Mouse (Mus musculus) kidney, adult 2 months (tissue): ENCODE measurements around the gene Pidd1. TPM values are rescaled to one million over a fixed set of nuclear protein-coding genes. Genes with fewer than 3 reads are reported as not detected.
A peak's percentile ranks its signal among the peaks of the same experiment; 100 is the strongest.
"Not testable (repeated sequence)": the region's sequence is repeated elsewhere in the genome, so short reads cannot be mapped to it uniquely, and the experiment has no call there.

Experiments used
- DNase-seq: peaks from one replicate; pipeline ENCODE4 v3.0.0; 2021
- H3K27ac ChIP-seq: fragments of 200-500 bp; 2 replicates; pipeline ENCODE4 v1.5.1; 2012; ENCODE audit warnings: low read depth, low read length, control low read depth, inconsistent platforms; ENCODE audit not compliant: insufficient read depth
- H3K27me3 ChIP-seq: fragments of 200-500 bp; replicated peaks from 2 replicates; pipeline ENCODE4 v1.6.1; 2012; ENCODE audit warnings: mild to moderate bottlenecking, moderate library complexity, low read length, inconsistent platforms; ENCODE audit not compliant: control insufficient read depth, insufficient read depth
- H3K36me3 ChIP-seq: fragments of 200-500 bp; 2 replicates; pipeline ENCODE4 v1.6.1; 2012; ENCODE audit warnings: mild to moderate bottlenecking, moderate library complexity, low read length, inconsistent platforms; ENCODE audit not compliant: control insufficient read depth, insufficient read depth
- H3K4me1 ChIP-seq: fragments of 200-500 bp; 2 replicates; pipeline ENCODE4 v1.6.1; 2011; ENCODE audit warnings: low read length; ENCODE audit not compliant: control insufficient read depth, insufficient read depth
- H3K4me3 ChIP-seq: fragments of 200-500 bp; 2 replicates; pipeline ENCODE4 v1.5.1; 2011; ENCODE audit warnings: mild to moderate bottlenecking, low read depth, low read length, control low read depth; ENCODE audit not compliant: insufficient read depth
- CTCF ChIP-seq: fragments of 200-500 bp; conservative IDR thresholded peaks from 2 replicates; pipeline ENCODE4 v1.5.1; 2011; ENCODE audit warnings: low read depth, mild to moderate bottlenecking, control low read depth, low read length, moderate library complexity, mixed read lengths; ENCODE audit not compliant: insufficient read depth, insufficient read length
- POLR2A ChIP-seq: fragments of 200-500 bp; IDR thresholded peaks from one replicate; pipeline ENCODE4 v1.6.1; 2011; ENCODE audit warnings: low read depth, low read length, control low read depth
- WGBS: fragments of 180-500 bp; shearing (Covaris S2); methylation state at CpG from one replicate; pipeline ENCODE4 v1.1.7; 2018; 5-methylcytosine and 5-hydroxymethylcytosine counted together
- polyA plus RNA-seq: library from polyadenylated mRNA; depleted of rRNA; stranded (reverse); fragments of >200 nt; gene quantifications from 2 replicates; pipeline ENCODE4 v1.2.3, GENCODE M21; 2012

Gene Pidd1
- polyA plus RNA-seq, 1 experiment, result 4.5 TPM

DNA sequence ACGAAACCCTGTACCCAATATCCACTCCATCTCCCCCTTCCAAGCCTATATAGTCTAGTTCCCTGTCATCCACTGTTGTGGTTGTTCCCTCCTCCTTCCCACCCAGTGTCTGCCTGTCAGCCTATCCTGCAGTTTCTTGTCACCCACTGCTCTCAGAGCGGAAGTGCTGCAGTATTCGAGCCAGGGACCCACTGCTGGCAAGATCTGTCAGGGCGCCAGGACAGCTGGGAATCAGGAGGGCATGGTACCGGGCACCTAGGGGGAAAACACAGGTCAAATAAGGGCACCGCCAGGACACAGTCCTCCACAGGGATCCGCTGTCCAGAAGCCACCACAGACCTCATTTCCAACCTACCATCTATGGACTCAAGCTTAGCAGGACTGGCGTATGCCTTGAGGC, 33.2 kb downstream of the Pidd1 start:
- no peaks in the 10 kb centered on the region for H3K27me3 ChIP-seq
- TF ChIP-seq CTCF, result no peak
- TF ChIP-seq POLR2A, result no peak
- H3K4me1 ChIP-seq, result peaks cover 4% of the 10 kb centered on the region; the same call in 1 of the 2 replicates
- no peak for DNase-seq
- no peaks in the 10 kb centered on the region; the same call in 1 of the 2 replicates for H3K36me3 ChIP-seq
- no peak overlapping the region for H3K27ac ChIP-seq
- 87% methylated on average over 8 of the region's 8 CpGs for WGBS
- H3K4me3 ChIP-seq, result no peak overlapping the region

DNA sequence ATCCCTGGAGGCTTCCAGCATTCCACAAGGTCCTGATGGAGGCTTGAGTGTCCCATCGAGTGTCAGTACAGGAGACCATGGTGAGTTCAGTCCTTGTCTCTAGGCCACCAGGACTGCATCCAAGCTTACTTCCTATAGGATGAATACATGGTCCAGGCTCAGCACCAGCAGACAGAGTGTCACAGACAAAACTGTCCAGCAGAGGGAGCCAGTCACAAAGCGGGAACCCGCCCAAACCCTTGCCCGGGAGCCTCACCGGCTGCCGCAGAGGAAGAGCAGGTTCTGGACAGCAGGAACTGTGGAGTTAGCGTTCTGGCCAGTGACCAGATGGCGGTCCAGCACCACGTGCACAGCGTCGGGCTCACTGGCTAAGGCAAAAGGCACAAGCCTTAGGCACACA, 35.0 kb downstream of the Pidd1 start:
- Histone ChIP-seq H3K4me3 (no peak overlapping the region), H3K36me3 (no peaks in the 10 kb centered on the region; the same call in 1 of the 2 replicates), H3K27ac (no peak overlapping the region), H3K27me3 (no peaks in the 10 kb centered on the region), H3K4me1 (no peaks in the 10 kb centered on the region; the same call in 1 of the 2 replicates)
- peak; percentile 92 for DNase-seq
- 5% methylated on average over 11 of the region's 11 CpGs for WGBS
- TF ChIP-seq POLR2A (no peak), CTCF (peak; percentile 93)

DNA sequence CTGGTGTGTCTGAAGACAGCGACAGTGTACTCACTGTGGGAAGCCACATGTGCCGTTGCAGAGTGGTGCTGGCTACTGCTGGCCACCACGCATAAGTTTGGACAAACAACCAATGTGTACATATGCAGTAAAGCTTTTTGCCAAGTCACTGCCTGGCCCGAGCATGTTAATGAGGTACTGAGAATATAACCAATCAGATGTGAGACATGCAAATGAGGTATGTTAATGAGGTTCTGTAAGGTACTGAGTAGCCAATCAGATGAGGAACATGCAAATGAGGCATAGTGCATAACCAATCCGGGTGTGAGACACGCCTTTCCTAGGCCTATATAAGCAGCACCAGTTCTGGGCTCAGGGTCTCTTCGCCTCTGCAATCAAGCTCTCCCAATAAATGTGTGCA, 36.2 kb downstream of the Pidd1 start:
- not testable (repeated sequence) for H3K27me3 ChIP-seq, H3K4me3 ChIP-seq, H3K27ac ChIP-seq, DNase-seq, H3K36me3 ChIP-seq, H3K4me1 ChIP-seq
- 95% methylated on average over 7 of the region's 7 CpGs for WGBS

DNA sequence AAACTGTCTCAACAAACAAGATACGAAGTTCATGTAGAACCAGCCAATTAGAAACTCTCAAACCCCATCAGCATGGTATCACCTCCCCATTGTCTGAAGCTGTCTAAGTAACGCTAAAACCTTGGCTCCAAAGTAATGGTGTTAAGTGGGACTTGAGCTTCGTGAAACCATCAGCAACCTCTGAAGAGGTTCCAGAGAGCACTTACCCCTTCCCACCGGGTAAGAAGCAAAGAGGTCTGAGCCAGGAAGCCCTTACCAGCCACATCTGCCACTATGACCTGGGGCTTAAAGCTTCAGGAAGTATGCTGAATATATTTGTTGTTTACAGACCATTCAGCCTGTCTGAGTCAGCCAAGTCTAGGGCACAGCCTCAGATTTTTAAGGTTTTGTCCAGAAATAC, 38.4 kb downstream of the Pidd1 start:
- Histone ChIP-seq H3K4me1 (no peaks in the 10 kb centered on the region), H3K4me3 (no peak overlapping the region), H3K27me3 (no peaks in the 10 kb centered on the region), H3K36me3 (0 out of 2 replicates have a peak, but pooled peaks cover 2% of the 10 kb centered on the region), H3K27ac (no peak overlapping the region)
- 73% methylated on average over 4 of the region's 4 CpGs for WGBS
- DNase-seq, result no peak
- TF ChIP-seq POLR2A (no peak), CTCF (no peak)

DNA sequence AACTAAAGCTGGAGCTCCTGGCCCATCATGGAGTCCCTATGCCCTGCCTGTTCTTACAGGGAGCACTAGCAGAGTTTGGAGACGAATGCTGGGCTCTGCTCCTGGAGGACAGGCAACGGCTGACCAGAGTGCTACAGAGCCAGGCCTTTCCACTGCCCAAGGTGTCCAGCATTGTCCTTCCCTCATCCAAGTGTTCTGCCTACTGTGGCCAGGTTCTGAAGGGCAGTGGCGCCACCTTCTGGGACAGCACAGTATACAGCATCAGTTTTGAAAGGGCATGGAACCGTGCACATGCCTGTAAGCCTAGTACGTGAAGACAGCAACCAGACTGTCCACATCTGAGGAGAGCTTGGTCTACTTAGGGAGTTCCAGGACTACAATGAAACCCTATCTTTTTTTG, 40.5 kb downstream of the Pidd1 start:
- Histone ChIP-seq H3K27ac (no peak overlapping the region), H3K27me3 (no peaks in the 10 kb centered on the region), H3K36me3 (0 out of 2 replicates have a peak, but pooled peaks cover 2% of the 10 kb centered on the region), H3K4me3 (no peak overlapping the region), H3K4me1 (no peaks in the 10 kb centered on the region)
- DNase-seq, result peak; percentile 72
- WGBS, result 24% methylated on average over 5 of the region's 5 CpGs
- TF ChIP-seq CTCF, result peak; percentile 99
- TF ChIP-seq POLR2A, result no peak

DNA sequence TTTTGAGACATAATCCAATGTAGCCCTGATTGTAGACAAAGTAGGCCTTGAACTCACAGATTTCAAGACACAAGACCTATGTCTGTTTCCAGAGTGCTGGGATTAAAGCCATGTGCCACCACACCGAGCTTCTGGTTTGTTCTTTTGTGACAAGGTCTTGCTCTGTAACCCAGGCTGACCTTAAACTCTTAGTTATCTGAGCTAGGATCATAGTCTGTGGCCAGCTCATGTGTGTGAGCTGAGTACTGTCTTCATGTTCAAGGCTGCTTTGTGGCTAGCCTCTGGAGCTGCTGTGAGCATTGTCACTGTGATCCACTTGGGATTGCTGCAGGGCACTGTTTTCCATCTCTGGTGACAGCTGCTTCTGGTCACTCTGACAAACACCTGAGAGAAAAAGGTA, 48.5 kb downstream of the Pidd1 start:
- DNase-seq, result no peak
- WGBS, result 51% methylated on average over 1 of the region's 1 CpGs
- no peak overlapping the region for H3K27ac ChIP-seq
- H3K4me3 ChIP-seq, result no peak overlapping the region
- H3K27me3 ChIP-seq, result no peaks in the 10 kb centered on the region
- peaks cover 8% of the 10 kb centered on the region; the same call in 1 of the 2 replicates for H3K4me1 ChIP-seq
- no peak for TF ChIP-seq POLR2A
- no peak for TF ChIP-seq CTCF
- H3K36me3 ChIP-seq, result no peaks in the 10 kb centered on the region

DNA sequence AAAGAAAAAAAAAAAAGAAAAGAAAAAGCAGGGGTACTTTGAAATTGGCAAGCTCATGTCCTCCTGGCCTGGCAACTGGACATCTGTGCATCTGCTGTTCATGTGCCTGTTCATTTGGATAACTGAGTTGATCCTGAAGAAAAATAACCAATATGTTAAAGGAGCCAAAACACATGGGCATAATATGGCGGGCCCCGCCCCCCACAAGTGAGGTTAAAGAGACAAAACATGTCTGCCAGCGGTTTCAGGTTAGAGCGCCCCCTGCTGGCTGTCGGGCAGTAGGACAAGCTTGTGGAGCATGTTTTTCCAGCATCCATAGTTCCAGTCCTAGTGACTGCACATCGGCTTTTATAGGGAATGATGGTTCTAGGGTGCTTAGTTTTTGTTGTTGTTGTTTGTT, 49.1 kb downstream of the Pidd1 start:
- Histone ChIP-seq H3K27me3 (no peaks in the 10 kb centered on the region), H3K27ac (no peak overlapping the region)
- DNase-seq, result peak; percentile 72

DNA sequence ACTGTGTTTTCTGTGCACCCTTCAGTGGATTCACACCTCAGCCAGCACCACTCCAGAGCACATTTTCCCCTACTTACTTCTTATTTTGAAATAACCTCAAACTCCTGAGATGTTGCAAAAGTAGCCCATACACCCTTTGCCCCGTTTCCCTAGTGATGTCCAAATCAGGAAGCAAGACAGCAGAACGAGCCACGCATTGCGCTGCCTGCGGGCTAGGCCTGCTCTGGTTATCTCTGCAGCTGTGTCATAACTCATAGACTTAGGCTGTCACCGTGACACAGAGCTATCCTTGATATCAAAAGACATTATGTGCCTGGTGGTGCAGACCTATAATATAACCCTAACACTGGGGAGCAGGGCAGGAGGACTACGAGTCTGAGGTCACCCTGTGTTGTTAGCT, 49.7 kb downstream of the Pidd1 start:
- H3K27ac ChIP-seq, result no peak overlapping the region
- H3K4me1 ChIP-seq, result peaks cover 8% of the 10 kb centered on the region; the same call in 1 of the 2 replicates
- WGBS, result 74% methylated on average over 7 of the region's 7 CpGs
- no peaks in the 10 kb centered on the region for H3K36me3 ChIP-seq
- TF ChIP-seq CTCF (no peak), POLR2A (no peak)
- H3K27me3 ChIP-seq, result no peaks in the 10 kb centered on the region
- no peak overlapping the region for H3K4me3 ChIP-seq
- no peak for DNase-seq

More for the DNA sequence above, 49.1 kb downstream of the Pidd1 start:
- peak; percentile 75 for TF ChIP-seq CTCF
- TF ChIP-seq POLR2A, result no peak
- no peaks in the 10 kb centered on the region for H3K36me3 ChIP-seq
- WGBS, result 25% methylated on average over 6 of the region's 6 CpGs
- no peak overlapping the region for H3K4me3 ChIP-seq
- H3K4me1 ChIP-seq, result peaks cover 8% of the 10 kb centered on the region; the same call in 1 of the 2 replicates
